Mouse (Mus musculus): Measurements from ENCODE around the gene Tgfbr3l. TPM values are rescaled to one million over a fixed set of nuclear protein-coding genes. Genes with fewer than 3 reads are reported as not detected.

The Tgfbr3l gene
- polyA plus RNA-seq, 1 experiment = 27.5 TPM

GRCm38 (mm10) chr8:4230612-4231351, 17.2 kb upstream of the Tgfbr3l start:
- TF ChIP-seq CTCF (IDR thresholded peaks at IDR 0.05; ENCODE audit: extremely low read depth, insufficient read depth, low read length) (no peak), POLR2A (IDR thresholded peaks at IDR 0.05; ENCODE audit: extremely low read depth, insufficient read depth, low read length) (no peak)
- no peaks in the 10 kb centered on the region for H3K4me1 ChIP-seq (ENCODE audit: control insufficient read depth, insufficient read depth, low read length)
- no peak overlapping the region for H3K4me3 ChIP-seq (ENCODE audit: insufficient read depth, low read length)
- H3K27ac ChIP-seq (ENCODE audit: insufficient read depth, low read length) = no peak overlapping the region

- no peak for TF ChIP-seq CTCF (IDR thresholded peaks at IDR 0.05; ENCODE audit: extremely low read depth, insufficient read depth, low read length)
- TF ChIP-seq POLR2A (IDR thresholded peaks at IDR 0.05; ENCODE audit: extremely low read depth, insufficient read depth, low read length) = no peak
- Histone ChIP-seq H3K4me3 (ENCODE audit: insufficient read depth, low read length) (peak overlapping the region; percentile 81), H3K4me1 (ENCODE audit: control insufficient read depth, insufficient read depth, low read length) (peaks cover 5% of the 10 kb centered on the region), H3K27ac (ENCODE audit: insufficient read depth, low read length) (peak overlapping the region; percentile 61)
These were observed 10.1 kb upstream of the Tgfbr3l start for GRCm38 (mm10) chr8:4237814-4238433.

DNA sequence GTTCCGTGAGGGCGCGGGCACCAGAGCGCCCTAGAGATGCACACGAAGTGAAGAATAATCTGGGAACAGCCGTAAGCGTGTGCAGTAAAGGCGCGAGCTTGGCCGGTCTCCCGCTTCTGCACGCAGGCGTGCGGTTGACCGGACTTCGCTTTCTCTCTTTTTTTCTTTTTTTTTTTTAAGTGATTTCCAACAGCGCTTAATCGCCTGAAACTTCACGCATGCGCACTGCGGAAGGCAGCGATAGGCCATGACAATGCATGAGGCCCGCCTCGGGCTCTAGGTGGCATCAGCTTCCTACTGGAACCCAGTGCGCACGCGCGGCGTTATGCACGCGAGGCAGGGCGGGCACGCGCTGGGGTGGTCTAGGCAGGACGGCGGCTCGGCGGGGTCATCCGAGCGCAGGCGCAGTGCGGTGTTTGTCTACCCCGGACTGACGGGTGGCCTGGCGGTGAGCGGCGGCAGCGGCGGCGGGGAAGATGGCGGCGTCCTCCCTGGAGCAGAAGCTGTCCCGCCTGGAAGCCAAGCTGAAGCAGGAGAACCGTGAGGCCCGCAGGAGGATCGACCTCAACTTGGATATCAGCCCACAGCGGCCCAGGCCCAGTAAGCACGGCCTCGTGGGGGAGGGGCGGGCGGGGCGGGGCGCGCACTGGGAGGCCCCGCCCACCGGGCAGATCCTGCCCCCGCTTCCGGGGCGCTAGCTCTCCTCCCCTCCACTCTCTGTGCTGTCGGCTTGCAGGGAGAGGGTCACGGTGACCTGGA, 9.4 kb upstream of the Tgfbr3l start, which contains the start of the genes Map2k7 and Gm49320:
Gene Map2k7 (plus strand): TSS at position 307 of the 759 bp plus-strand sequence.
Gene Gm49320 (plus strand): TSS at position 432 of the 759 bp plus-strand sequence.
- H3K4me1 ChIP-seq (ENCODE audit: control insufficient read depth, insufficient read depth, low read length) = peaks cover 5% of the 10 kb centered on the region
- peak within 1 kb of the TSS; percentile 62 for H3K27ac ChIP-seq (ENCODE audit: insufficient read depth, low read length)
- H3K4me3 ChIP-seq (ENCODE audit: insufficient read depth, low read length) = peak within 1 kb of the TSS; percentile 81
- peak; percentile 24; the same call in 1 of the 2 replicates for TF ChIP-seq CTCF (IDR thresholded peaks at IDR 0.05; ENCODE audit: extremely low read depth, insufficient read depth, low read length)
- TF ChIP-seq POLR2A (IDR thresholded peaks at IDR 0.05; ENCODE audit: extremely low read depth, insufficient read depth, low read length) = peak; percentile 57

DNA sequence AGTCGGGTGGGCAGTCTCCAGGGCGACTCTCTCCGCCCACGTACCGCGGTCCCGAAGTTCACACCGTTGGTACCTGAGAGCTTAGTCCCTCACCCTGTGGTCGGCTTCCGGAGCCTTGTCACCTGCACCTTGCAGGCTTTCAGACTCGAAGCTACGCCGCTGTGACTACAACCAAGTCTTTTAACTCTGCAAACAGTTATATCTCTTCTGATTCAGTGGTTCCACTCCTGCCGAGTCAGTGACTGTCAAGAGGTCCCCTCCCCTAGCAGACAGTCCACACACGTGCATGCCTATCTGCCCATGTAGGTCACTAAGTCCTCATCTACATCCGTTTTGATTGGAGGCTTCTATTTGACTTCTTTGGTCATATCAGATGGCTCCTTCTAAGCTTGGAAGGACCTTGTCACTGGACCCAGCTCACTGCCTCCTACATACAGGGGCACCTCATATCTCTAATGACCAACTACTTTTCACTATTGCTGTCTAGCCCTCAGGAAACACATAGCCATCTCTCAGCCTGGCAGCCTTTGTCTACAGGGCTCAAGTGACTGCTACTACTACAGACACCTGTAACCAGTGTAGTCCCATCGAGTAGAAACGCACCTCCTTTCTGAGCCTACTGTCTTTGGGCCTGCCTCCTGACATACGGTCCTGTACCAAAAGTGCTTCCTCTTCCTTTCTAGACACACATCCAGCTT, 8.7 kb upstream of the Tgfbr3l start:
- Histone ChIP-seq H3K27ac (ENCODE audit: insufficient read depth, low read length) (no peak overlapping the region), H3K4me3 (ENCODE audit: insufficient read depth, low read length) (peak overlapping the region; percentile 81), H3K4me1 (ENCODE audit: control insufficient read depth, insufficient read depth, low read length) (peaks cover 5% of the 10 kb centered on the region)
- peak; percentile 25; the same call in 1 of the 2 replicates for TF ChIP-seq POLR2A (IDR thresholded peaks at IDR 0.05; ENCODE audit: extremely low read depth, insufficient read depth, low read length)
- no peak for TF ChIP-seq CTCF (IDR thresholded peaks at IDR 0.05; ENCODE audit: extremely low read depth, insufficient read depth, low read length)

DNA sequence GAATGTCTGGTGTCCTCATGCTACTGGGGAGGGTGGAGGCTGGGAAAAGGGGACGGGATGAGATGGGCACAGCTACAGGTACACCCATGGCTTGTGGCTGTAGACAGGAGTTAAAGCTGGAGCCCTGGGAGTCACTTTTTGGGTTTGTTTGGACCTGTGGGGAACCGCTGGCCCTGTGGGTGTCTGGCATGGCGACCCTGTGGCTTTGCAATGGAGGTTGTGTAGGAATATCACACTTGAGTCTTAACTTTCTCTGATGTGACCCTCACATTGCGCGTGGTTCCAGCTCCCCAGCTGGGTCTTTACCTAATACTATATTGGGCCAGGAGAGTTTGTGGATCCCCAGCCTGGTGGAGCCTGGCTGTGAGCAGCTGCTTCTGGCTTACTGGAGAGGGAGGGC, 3.0 kb upstream of the Tgfbr3l start:
- no peak for TF ChIP-seq POLR2A (IDR thresholded peaks at IDR 0.05; ENCODE audit: extremely low read depth, insufficient read depth, low read length)
- no peak for TF ChIP-seq CTCF (IDR thresholded peaks at IDR 0.05; ENCODE audit: extremely low read depth, insufficient read depth, low read length)
- H3K4me3 ChIP-seq (ENCODE audit: insufficient read depth, low read length) = no peak overlapping the region
- no peak overlapping the region for H3K27ac ChIP-seq (ENCODE audit: insufficient read depth, low read length)
- H3K4me1 ChIP-seq (ENCODE audit: control insufficient read depth, insufficient read depth, low read length) = peaks cover 2% of the 10 kb centered on the region

GRCm38 (mm10) chr8:4245737-4246136, 2.3 kb upstream of the Tgfbr3l start:
- no peaks in the 10 kb centered on the region for H3K4me1 ChIP-seq (ENCODE audit: control insufficient read depth, insufficient read depth, low read length)
- H3K4me3 ChIP-seq (ENCODE audit: insufficient read depth, low read length) = no peak overlapping the region
- no peak for TF ChIP-seq POLR2A (IDR thresholded peaks at IDR 0.05; ENCODE audit: extremely low read depth, insufficient read depth, low read length)
- no peak for TF ChIP-seq CTCF (IDR thresholded peaks at IDR 0.05; ENCODE audit: extremely low read depth, insufficient read depth, low read length)
- no peak overlapping the region for H3K27ac ChIP-seq (ENCODE audit: insufficient read depth, low read length)

DNA sequence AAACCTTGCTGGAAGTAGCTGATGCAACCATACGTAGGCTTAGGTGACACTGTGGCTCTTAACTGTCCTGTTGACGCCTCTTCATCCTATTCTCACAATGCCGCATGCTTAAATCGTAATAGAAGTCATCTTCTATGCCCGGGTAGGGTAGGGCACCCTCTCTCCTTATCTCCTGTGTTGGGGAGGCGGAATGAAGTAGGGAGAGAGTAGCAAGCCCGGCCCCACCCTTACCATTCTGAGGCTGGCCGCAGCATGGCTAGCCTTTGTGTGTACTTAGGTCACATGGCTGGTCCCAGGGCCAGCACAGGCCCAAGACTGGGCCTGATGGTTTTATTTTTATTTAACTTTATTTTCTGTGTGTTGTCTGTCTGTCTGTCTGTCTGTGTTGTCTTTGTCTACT, 773 bp upstream of the Tgfbr3l start:
- Histone ChIP-seq H3K4me3 (ENCODE audit: insufficient read depth, low read length) (no peak overlapping the region), H3K4me1 (ENCODE audit: control insufficient read depth, insufficient read depth, low read length) (no peaks in the 10 kb centered on the region), H3K27ac (ENCODE audit: insufficient read depth, low read length) (no peak overlapping the region)
- TF ChIP-seq CTCF (IDR thresholded peaks at IDR 0.05; ENCODE audit: extremely low read depth, insufficient read depth, low read length) (no peak), POLR2A (IDR thresholded peaks at IDR 0.05; ENCODE audit: extremely low read depth, insufficient read depth, low read length) (no peak)

- no peak for TF ChIP-seq POLR2A (IDR thresholded peaks at IDR 0.05; ENCODE audit: extremely low read depth, insufficient read depth, low read length)
- TF ChIP-seq CTCF (IDR thresholded peaks at IDR 0.05; ENCODE audit: extremely low read depth, insufficient read depth, low read length) = no peak
- Histone ChIP-seq H3K27ac (ENCODE audit: insufficient read depth, low read length) (no peak overlapping the region), H3K4me1 (ENCODE audit: control insufficient read depth, insufficient read depth, low read length) (peaks cover 3% of the 10 kb centered on the region)
These were observed 1.2 kb downstream of the Tgfbr3l start for GRCm38 (mm10) chr8:4249213-4249612.

More at GRCm38 (mm10) chr8:4249213-4249612, 1.2 kb downstream of the Tgfbr3l start:
- H3K4me3 ChIP-seq (ENCODE audit: insufficient read depth, low read length) = no peak overlapping the region
